Mouse (Mus musculus): ENCODE data around the gene Nudt16l1.
A peak's percentile ranks its signal among the peaks of the same experiment; 100 is the strongest.

Gene Nudt16l1

GRCm38 (mm10) chr16:4957446-4957845 is 18.9 kb downstream of the Nudt16l1 start:
- DNase-seq (ENCODE audit: low spot score), result no peak

GRCm38 (mm10) chr16:4960260-4960659 is 21.7 kb downstream of the Nudt16l1 start:
- no peak for DNase-seq (ENCODE audit: low spot score)

GRCm38 (mm10) chr16:4963346-4963745 is 24.8 kb downstream of the Nudt16l1 start:
- peak; percentile 7 for DNase-seq (ENCODE audit: low spot score)

GRCm38 (mm10) chr16:4963797-4964709 is 25.5 kb downstream of the Nudt16l1 start, which contains the start of gene Anks3:
Gene Anks3, minus strand, starts transcription at chr16:4964205.
- DNase-seq (ENCODE audit: low spot score), result peak; percentile 95

- no peak for DNase-seq (ENCODE audit: low spot score)
These were observed 26.3 kb downstream of the Nudt16l1 start for GRCm38 (mm10) chr16:4964731-4965391.

GRCm38 (mm10) chr16:4965392-4966129 is 27.0 kb downstream of the Nudt16l1 start:
- no peak for DNase-seq (ENCODE audit: low spot score)

- no peak for DNase-seq (ENCODE audit: low spot score)
These were observed 29.9 kb downstream of the Nudt16l1 start for GRCm38 (mm10) chr16:4968426-4968825.

- no peak for DNase-seq (ENCODE audit: low spot score)
These were observed 30.7 kb downstream of the Nudt16l1 start for GRCm38 (mm10) chr16:4969055-4969843.

- DNase-seq (ENCODE audit: low spot score), result no peak
These were observed 33.1 kb downstream of the Nudt16l1 start for GRCm38 (mm10) chr16:4971626-4972025.

GRCm38 (mm10) chr16:4974521-4974920 is 36.0 kb downstream of the Nudt16l1 start:
- DNase-seq (ENCODE audit: low spot score), result no peak

- no peak for DNase-seq (ENCODE audit: low spot score)
These were observed 37.6 kb downstream of the Nudt16l1 start for GRCm38 (mm10) chr16:4976180-4976579.

- DNase-seq (ENCODE audit: low spot score), result no peak
These were observed 39.9 kb downstream of the Nudt16l1 start for GRCm38 (mm10) chr16:4978275-4979051.

GRCm38 (mm10) chr16:4979755-4980380 is 41.3 kb downstream of the Nudt16l1 start:
- DNase-seq (ENCODE audit: low spot score), result peak; percentile 52

- DNase-seq (ENCODE audit: low spot score), result no peak
These were observed 46.2 kb downstream of the Nudt16l1 start for GRCm38 (mm10) chr16:4984717-4985116.
